Comparison of ENCODE assay signal across 36 mouse cellular contexts in the genomic region with DNA sequence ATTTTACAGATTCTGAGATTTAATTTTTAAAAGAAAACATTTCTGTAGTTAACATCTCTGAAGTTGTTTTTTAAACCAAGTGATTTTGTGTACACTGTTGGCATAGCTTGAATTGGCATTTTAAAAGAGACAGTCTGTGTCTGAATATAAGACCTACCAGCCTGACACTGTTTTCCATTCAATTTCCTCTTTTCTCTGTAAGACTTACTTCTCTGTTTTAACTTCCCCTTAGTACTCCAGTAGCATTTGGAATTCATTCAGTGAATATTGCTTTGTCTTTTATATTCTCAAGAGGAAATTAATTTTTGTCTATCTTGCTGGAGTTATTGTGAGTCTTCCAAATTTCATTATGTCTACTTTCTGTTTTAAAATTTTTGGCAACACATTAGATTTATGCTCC.
DNase-seq lines count a peak whose midpoint lies in the region; ATAC-seq and TF ChIP-seq lines count a peak whose summit lies in the region.
"Had no signal": no experiment of that assay in that cellular context is flagged by ENCODE, and none has a peak within 500 bp of the region (broad histone marks: within the 10 kb centered on the region; RNA-seq: fewer than 3 reads in every experiment).

No protein-coding gene starts in this region.

- no peak overlapping the region for H3K4me3 ChIP-seq in MEL (ENCODE audit: control insufficient read depth in 1 of 2, insufficient read depth in 1 of 2, low read depth in 2 of 2, low read length in 2 of 2)
- H3K4me3 ChIP-seq: embryonic facial prominence, embryonic 12.5 days; gastrocnemius, adult 2 months; heart, adult 2 months; heart, embryonic 13.5 days; intestine, embryonic 15.5 days; limb, embryonic 10.5 days; limb, embryonic 15.5 days; liver, embryonic 15.5 days; lung, embryonic 15.5 days; neural tube, embryonic 12.5 days; stomach, embryonic 15.5 days had no signal

- H3K27me3 ChIP-seq in MEL (ENCODE audit: control insufficient read depth in 1 of 2, insufficient read depth in 2 of 2, low read length in 2 of 2), result no peaks in the 10 kb centered on the region
- H3K27me3 ChIP-seq: embryonic facial prominence, embryonic 12.5 days; heart, embryonic 13.5 days; intestine, embryonic 15.5 days; limb, embryonic 15.5 days; liver, embryonic 15.5 days; lung, embryonic 15.5 days; neural tube, embryonic 12.5 days; stomach, embryonic 15.5 days had no signal

- 0 out of 4 replicates have a peak, but pooled peaks of 1 of the 2 experiments have one; percentile 9 for TF ChIP-seq EP300 in MEL (IDR thresholded peaks at IDR 0.05; ENCODE audit: low read depth in 1 of 2, low read length in 2 of 2)

- no peaks in the 10 kb centered on the region for H3K36me3 ChIP-seq in MEL (ENCODE audit: control insufficient read depth in 1 of 2, insufficient read depth in 2 of 2, low read length in 2 of 2)
- H3K36me3 ChIP-seq: embryonic facial prominence, embryonic 12.5 days; heart, embryonic 13.5 days; intestine, embryonic 15.5 days; limb, embryonic 10.5 days; limb, embryonic 15.5 days; liver, embryonic 15.5 days; lung, embryonic 15.5 days; neural tube, embryonic 12.5 days; stomach, embryonic 15.5 days had no signal

- no peaks in the 10 kb centered on the region for H3K79me2 ChIP-seq in MEL (ENCODE audit: control insufficient read depth, insufficient read depth, low read length, poor library complexity)

- TF ChIP-seq POLR2A in MEL (IDR thresholded peaks at IDR 0.05; ENCODE audit: control insufficient read depth in 1 of 2, insufficient read depth in 1 of 2, low read depth in 1 of 2, low read length in 2 of 2, poor library complexity in 1 of 2), result no peak

- H3K27ac ChIP-seq in MEL (ENCODE audit: control insufficient read depth, low read depth, low read length), result no peak overlapping the region
- H3K27ac ChIP-seq: embryonic facial prominence, embryonic 12.5 days; gastrocnemius, adult 2 months; heart, adult 2 months; heart, embryonic 13.5 days; intestine, embryonic 15.5 days; kidney, postnatal 0 days; limb, embryonic 10.5 days; limb, embryonic 15.5 days; liver, embryonic 15.5 days; lung, embryonic 15.5 days; neural tube, embryonic 12.5 days; stomach, embryonic 15.5 days had no signal

- H3K9ac ChIP-seq in MEL (ENCODE audit: control insufficient read depth, low read depth, low read length, poor library complexity, severe bottlenecking), result no peak overlapping the region
- H3K9ac ChIP-seq: embryonic facial prominence, embryonic 12.5 days; heart, embryonic 13.5 days; intestine, embryonic 15.5 days; limb, embryonic 15.5 days; liver, embryonic 15.5 days; lung, embryonic 15.5 days; neural tube, embryonic 12.5 days; stomach, embryonic 15.5 days had no signal

- peak; percentile 86 for ATAC-seq in granulocyte monocyte progenitor cell, adult 5-6 weeks (replicated peaks; ENCODE audit: poor library complexity, severe bottlenecking)
- no peak for ATAC-seq in inflammation-experienced regulatory T-cells, adult 6 months
- ATAC-seq: activated CD4-positive, CD25-positive, alpha-beta regulatory T cell, adult 4 months; forebrain, embryonic 14.5 days; hindbrain, embryonic 16.5 days; intestine, embryonic 15.5 days had no signal

- H3K4me1 ChIP-seq in MEL (ENCODE audit: control insufficient read depth in 1 of 2, insufficient read depth in 2 of 2, low read length in 2 of 2), result no peaks in the 10 kb centered on the region
- H3K4me1 ChIP-seq: embryonic facial prominence, embryonic 12.5 days; heart, embryonic 13.5 days; intestine, embryonic 15.5 days; limb, embryonic 10.5 days; limb, embryonic 15.5 days; liver, embryonic 15.5 days; lung, embryonic 15.5 days; neural tube, embryonic 12.5 days; stomach, embryonic 15.5 days had no signal

- no peak for TF ChIP-seq RAD21 in MEL (IDR thresholded peaks at IDR 0.05; ENCODE audit: low read depth, low read length)

- DNase-seq in A20 (ENCODE audit: low read depth, low spot score) (peak; percentile 44), MEL (ENCODE audit: low read depth, low spot score) (peak; percentile 59)
- peak; percentile 5 for DNase-seq in skeletal muscle tissue, adult 2 months (ENCODE audit: low read depth, low spot score)
- DNase-seq in right cerebral cortex, adult 18-20 months, result no peak
- no peak for DNase-seq in urinary bladder, adult 18-20 months (ENCODE audit: low spot score in 2 of 2)
- DNase-seq: adrenal gland, adult 2 months; adrenal gland, postnatal 36 days; cerebellum, adult 11 months; cerebellum, adult 9-10 months; cerebellum, postnatal 36 days; embryo, embryonic 11 days; gastrocnemius, adult 2 months; gastrocnemius, postnatal 36 days; heart, adult 2 months; heart, postnatal 14 days; kidney, adult 8-10 months; kidney, postnatal 4 days; layer of hippocampus, postnatal 36 days; lung, postnatal 36 days; midbrain, embryonic 14.5 days; thymus, postnatal 14 days had no signal

- no peak for TF ChIP-seq CTCF in MEL (IDR thresholded peaks at IDR 0.05 in 2 of 3, conservative IDR thresholded peaks at IDR 0.05 in 1 of 3; ENCODE audit: control insufficient read depth in 1 of 3, insufficient read depth in 1 of 3, low read depth in 2 of 3, low read length in 3 of 3, poor library complexity in 1 of 3, severe bottlenecking in 1 of 3)

- H3K9me3 ChIP-seq in MEL (replicated peaks; ENCODE audit: insufficient read depth, low read length), result no peaks in the 10 kb centered on the region
- H3K9me3 ChIP-seq: embryonic facial prominence, embryonic 12.5 days; heart, embryonic 13.5 days; intestine, embryonic 15.5 days; limb, embryonic 10.5 days; limb, embryonic 15.5 days; liver, embryonic 15.5 days; lung, embryonic 15.5 days; neural tube, embryonic 12.5 days; stomach, embryonic 15.5 days had no signal

TF ChIP-seq in MEL, 35 proteins besides CTCF, POLR2A, EP300 and RAD21:
- TF ChIP-seq MAX (IDR thresholded peaks at IDR 0.05; ENCODE audit: low read length), result no peak
- TF ChIP-seq MXI1 (IDR thresholded peaks at IDR 0.05; ENCODE audit: low read depth, low read length), result no peak
- TF ChIP-seq POLR2AphosphoS5 (IDR thresholded peaks at IDR 0.05; ENCODE audit: borderline replicate concordance, low read depth, low read length), result no peak
- TF ChIP-seq SMC3 (IDR thresholded peaks at IDR 0.05; ENCODE audit: low read depth, low read length), result no peak
- TF ChIP-seq KAT2A (conservative IDR thresholded peaks at IDR 0.05; ENCODE audit: low read depth, low read length), result no peak
- TF ChIP-seq BHLHE40 (IDR thresholded peaks at IDR 0.05; ENCODE audit: borderline replicate concordance, low read depth, low read length), result no peak
- no peak for TF ChIP-seq MEF2A (IDR thresholded peaks at IDR 0.05; ENCODE audit: extremely low read depth, insufficient replicate concordance, low read depth, low read length, poor library complexity, severe bottlenecking)
- no peak for TF ChIP-seq USF1 (IDR thresholded peaks at IDR 0.05; ENCODE audit: low read depth, low read length)
- no peak for TF ChIP-seq ZNF384 (IDR thresholded peaks at IDR 0.05; ENCODE audit: low read depth, low read length)
- TF ChIP-seq MYC (IDR thresholded peaks at IDR 0.05; ENCODE audit: low read depth, low read length), result no peak

Comparison
In these comparisons a context has a peak if more than half of its experiments do, and no peak if none do; other contexts are left out.
1. DNase-seq: peak in A20 (single experiment), MEL (single experiment) and skeletal muscle tissue, adult 2 months (single experiment); none in right cerebral cortex, adult 18-20 months (single experiment) and urinary bladder, adult 18-20 months (0 of 2).